ENCODE assay signal across 20 mouse cellular contexts in genomic region chr8:8983133-8983661, GRCm38 (mm10).
DNase-seq lines count a peak whose midpoint lies in the region; ATAC-seq and TF ChIP-seq lines count a peak whose summit lies in the region.
"Had no signal": no experiment of that assay in that cellular context is flagged by ENCODE, and none has a peak within 500 bp of the region (broad histone marks: within the 10 kb centered on the region; RNA-seq: fewer than 3 reads in every experiment).

No protein-coding gene starts in this region.

- H3K79me2 ChIP-seq in heart, adult 2 months (replicated peaks; ENCODE audit: control insufficient read depth, insufficient read depth, low read length) = no peaks in the 10 kb centered on the region

- no peak for DNase-seq in heart, adult 2 months
- DNase-seq in heart, postnatal 4 days = peak; percentile 24
- no peak for DNase-seq in heart, postnatal 25 days (ENCODE audit: low spot score)
- no peak for DNase-seq in adrenal gland, postnatal 36 days
- DNase-seq: cerebellum, adult 8-10 months; gastrocnemius, postnatal 25 days; kidney, adult 11 months; kidney, postnatal 14 days; right cerebral cortex, postnatal 25 days had no signal

- intact Hi-C loops in heart, adult 2 months (cut with DNase I) = no loop called here
- intact Hi-C loops in heart, postnatal 25 days (cut with DNase I) = no loop called here

- H3K4me2 ChIP-seq in heart, embryonic 11.5 days = peak overlapping the region; percentile 6
- no peak overlapping the region for H3K4me2 ChIP-seq in forebrain, embryonic 12.5 days
- H3K4me2 ChIP-seq: forebrain, embryonic 15.5 days; limb, embryonic 15.5 days; neural tube, embryonic 15.5 days; stomach, embryonic 15.5 days had no signal

- no peak for TF ChIP-seq EP300 in heart, adult 2 months (IDR thresholded peaks at IDR 0.05; ENCODE audit: insufficient read depth, low read depth, low read length)

- no peaks in the 10 kb centered on the region for H3K9me3 ChIP-seq in heart, embryonic 11.5 days (replicated peaks; ENCODE audit: control insufficient read depth, low read length)
- H3K9me3 ChIP-seq in E14TG2a.4 (ENCODE audit: low read length) = peaks cover 8% of the 10 kb centered on the region; the same call in 1 of the 2 replicates
- no peaks in the 10 kb centered on the region for H3K9me3 ChIP-seq in forebrain, embryonic 12.5 days
- H3K9me3 ChIP-seq: forebrain, embryonic 15.5 days; limb, embryonic 15.5 days; neural tube, embryonic 15.5 days; stomach, embryonic 15.5 days had no signal

- no peak; the same call in 1 of the 2 replicates for ATAC-seq in heart, embryonic 11.5 days (replicated peaks; ENCODE audit: insufficient number of reproducible peaks, low FRiP score, low TSS enrichment)
- ATAC-seq in granulocyte monocyte progenitor cell, adult 5-6 weeks (replicated peaks; ENCODE audit: poor library complexity, severe bottlenecking) = peak; percentile 65
- no peak for ATAC-seq in forebrain, embryonic 12.5 days (ENCODE audit: low FRiP score)
- ATAC-seq: CD4-positive, CD25-positive, alpha-beta regulatory T cell, adult 4 months; forebrain, embryonic 15.5 days; midbrain, embryonic 16.5 days had no signal

- no peaks in the 10 kb centered on the region for H3K36me3 ChIP-seq in heart, embryonic 11.5 days (ENCODE audit: control insufficient read depth, insufficient read depth, low read length)
- H3K36me3 ChIP-seq in heart, adult 2 months (ENCODE audit: control insufficient read depth, insufficient read depth, low read length) = no peaks in the 10 kb centered on the region
- H3K36me3 ChIP-seq in E14TG2a.4 (ENCODE audit: insufficient read depth, low read length) = no peaks in the 10 kb centered on the region
- no peaks in the 10 kb centered on the region for H3K36me3 ChIP-seq in forebrain, embryonic 12.5 days (replicated peaks)
- H3K36me3 ChIP-seq: forebrain, embryonic 15.5 days; limb, embryonic 15.5 days; neural tube, embryonic 15.5 days; stomach, embryonic 15.5 days had no signal

- 41% methylated on average over 5 of the region's 5 CpGs for WGBS in heart, embryonic 11.5 days (ENCODE audit: insufficient replicate concordance)
- 19% methylated on average over 5 of the region's 5 CpGs for WGBS in heart, adult 2 months
- WGBS in forebrain, embryonic 12.5 days = 65% methylated on average over 5 of the region's 5 CpGs

- no peak for TF ChIP-seq POLR2A in heart, adult 2 months (IDR thresholded peaks at IDR 0.05; ENCODE audit: insufficient read depth, low read depth, low read length)

- H3K27me3 ChIP-seq in heart, embryonic 11.5 days (ENCODE audit: control insufficient read depth, insufficient read depth, low read length) = no peaks in the 10 kb centered on the region
- no peaks in the 10 kb centered on the region for H3K27me3 ChIP-seq in heart, adult 2 months (ENCODE audit: control insufficient read depth, insufficient read depth, low read length)
- H3K27me3 ChIP-seq in E14TG2a.4 (ENCODE audit: insufficient read depth, low read length) = peaks cover 40% of the 10 kb centered on the region
- H3K27me3 ChIP-seq in forebrain, embryonic 12.5 days = 0 out of 2 replicates have a peak, but pooled peaks cover 8% of the 10 kb centered on the region
- H3K27me3 ChIP-seq: forebrain, embryonic 15.5 days; limb, embryonic 15.5 days; neural tube, embryonic 15.5 days; stomach, embryonic 15.5 days had no signal

- no peak overlapping the region for H3K27ac ChIP-seq in heart, embryonic 11.5 days (ENCODE audit: low read depth, low read length)
- H3K27ac ChIP-seq in heart, adult 2 months = no peak overlapping the region
- no peak overlapping the region for H3K27ac ChIP-seq in forebrain, embryonic 12.5 days
- H3K27ac ChIP-seq: forebrain, embryonic 15.5 days; limb, embryonic 15.5 days; neural tube, embryonic 15.5 days; stomach, embryonic 15.5 days had no signal

- H3K9ac ChIP-seq in heart, embryonic 11.5 days (ENCODE audit: low read depth, low read length) = no peak overlapping the region
- no peak overlapping the region for H3K9ac ChIP-seq in heart, adult 2 months (ENCODE audit: low read depth, low read length)
- H3K9ac ChIP-seq in forebrain, embryonic 12.5 days = no peak overlapping the region
- H3K9ac ChIP-seq: forebrain, embryonic 15.5 days; limb, embryonic 15.5 days; neural tube, embryonic 15.5 days; stomach, embryonic 15.5 days had no signal

- H3K4me1 ChIP-seq in heart, embryonic 11.5 days (ENCODE audit: control insufficient read depth, insufficient read depth, low read length) = peaks cover 4% of the 10 kb centered on the region; the same call in 1 of the 2 replicates
- peaks cover 2% of the 10 kb centered on the region; the same call in 1 of the 2 replicates for H3K4me1 ChIP-seq in heart, adult 2 months (ENCODE audit: control insufficient read depth, insufficient read depth, low read length)
- H3K4me1 ChIP-seq in E14TG2a.4 (replicated peaks; ENCODE audit: low read depth, low read length) = peaks cover 44% of the 10 kb centered on the region
- peaks cover 12% of the 10 kb centered on the region for H3K4me1 ChIP-seq in forebrain, embryonic 12.5 days

- no peak overlapping the region for H3K4me3 ChIP-seq in heart, embryonic 11.5 days (ENCODE audit: low read depth, low read length)
- H3K4me3 ChIP-seq in heart, adult 2 months = no peak overlapping the region
- H3K4me3 ChIP-seq in E14TG2a.4 (replicated peaks; ENCODE audit: low read length) = 0 out of 2 replicates have a peak overlapping the region, but pooled peaks have one; percentile 7
- H3K4me3 ChIP-seq in forebrain, embryonic 12.5 days (replicated peaks) = no peak overlapping the region
- H3K4me3 ChIP-seq: forebrain, embryonic 15.5 days; limb, embryonic 15.5 days; megakaryocyte, embryonic 14.5 days; neural tube, embryonic 15.5 days; stomach, embryonic 15.5 days had no signal

- TF ChIP-seq CTCF in heart, adult 2 months (IDR thresholded peaks at IDR 0.05) = no peak
- no peak for TF ChIP-seq CTCF in E14TG2a.4 (conservative IDR thresholded peaks at IDR 0.05; ENCODE audit: low read length)
